Mouse (Mus musculus) embryonic facial prominence, embryonic 14.5 days (tissue): Measurements from ENCODE around the gene Psmg4. TPM values are rescaled to one million over a fixed set of nuclear protein-coding genes. Genes with fewer than 3 reads are reported as not detected.

Experiments
- ATAC-seq: fragments of 200-750 bp; cut with Nextera tagmentation; 2 replicates; pipeline ENCODE4 v1.8.0; 2017; ENCODE audit warnings: low read depth, moderate number of reproducible peaks, moderate TSS enrichment
- DNase-seq: peaks from one replicate; pipeline ENCODE4 v3.0.0-alpha.2; 2015; ENCODE audit warnings: low spot score
- H3K27ac ChIP-seq: fragments of 300-500 bp; sonication (generic); replicated peaks from 2 replicates; pipeline ENCODE4 v1.5.1; 2014; ENCODE audit warnings: low read depth, mild to moderate bottlenecking, low read length, moderate library complexity
- H3K27me3 ChIP-seq: fragments of 300-500 bp; sonication (generic); replicated peaks from 2 replicates; pipeline ENCODE4 v1.6.1; 2014; ENCODE audit warnings: low read length; ENCODE audit not compliant: control insufficient read depth, insufficient read depth
- H3K36me3 ChIP-seq: fragments of 300-500 bp; sonication (generic); 2 replicates; pipeline ENCODE4 v1.6.1; 2014; ENCODE audit warnings: low read length, mixed read lengths; ENCODE audit not compliant: control insufficient read depth, insufficient read depth
- H3K4me1 ChIP-seq: fragments of 300-500 bp; sonication (generic); 2 replicates; pipeline ENCODE4 v1.6.1; 2014; ENCODE audit warnings: antibody characterized with exemption, low read length; ENCODE audit not compliant: control insufficient read depth, insufficient read depth
- H3K4me2 ChIP-seq: fragments of 300-500 bp; sonication (generic); 2 replicates; pipeline ENCODE4 v1.6.1; 2014; ENCODE audit warnings: low read depth, mild to moderate bottlenecking, low read length, moderate library complexity, mixed read lengths
- H3K4me3 ChIP-seq: fragments of 300-500 bp; sonication (generic); 2 replicates; pipeline ENCODE4 v1.5.1; 2014; ENCODE audit warnings: low read depth, mild to moderate bottlenecking, low read length
- H3K9ac ChIP-seq: fragments of 300-500 bp; sonication (generic); 2 replicates; pipeline ENCODE4 v1.6.1; 2014; ENCODE audit warnings: low read depth, mild to moderate bottlenecking, low read length, moderate library complexity, mixed read lengths
- H3K9me3 ChIP-seq: fragments of 300-500 bp; sonication (generic); 2 replicates; pipeline ENCODE4 v1.6.1; 2016; ENCODE audit warnings: low read length; ENCODE audit not compliant: control insufficient read depth
- WGBS: fragments of 180-500 bp; shearing (Covaris S2); extraction: QIAGEN DNeasy Blood & Tissue Kit; methylation state at CpG from one replicate; pipeline ENCODE4 v1.1.7; 2014; 5-methylcytosine and 5-hydroxymethylcytosine counted together
- polyA plus RNA-seq: library from polyadenylated mRNA; unstranded; fragments of >200 nt; fragmentation: Nextera tagmentation; extraction: Ambion mirVana; gene quantifications from 2 replicates; pipeline ENCODE4 v1.2.1, GENCODE M21; 2014

Psmg4 gene
- polyA plus RNA-seq, 1 experiment from 2014 or later, result 76.5 TPM

- peak; percentile 79 for DNase-seq
- Histone ChIP-seq H3K36me3 (no peaks in the 10 kb centered on the region), H3K4me2 (peak overlapping the region; percentile 59), H3K4me3 (peak overlapping the region; percentile 22), H3K27me3 (no peaks in the 10 kb centered on the region), H3K27ac (peak overlapping the region; percentile 86), H3K9me3 (no peaks in the 10 kb centered on the region), H3K4me1 (peaks cover 15% of the 10 kb centered on the region), H3K9ac (peak overlapping the region; percentile 39; the same call in 1 of the 2 replicates)
- ATAC-seq, result peak; percentile 47
- 8% methylated on average over 19 of the region's 19 CpGs for WGBS
Observed at GRCm38 (mm10) chr13:34150271-34151027, 12.3 kb upstream of the Psmg4 start.

- H3K36me3 ChIP-seq, result no peaks in the 10 kb centered on the region
- H3K27me3 ChIP-seq, result no peaks in the 10 kb centered on the region
- no peaks in the 10 kb centered on the region for H3K9me3 ChIP-seq
- peaks cover 16% of the 10 kb centered on the region for H3K4me1 ChIP-seq
- H3K4me3 ChIP-seq, result no peak overlapping the region
- ATAC-seq (no peak), DNase-seq (no peak)
- no peak overlapping the region for H3K9ac ChIP-seq
- H3K27ac ChIP-seq, result no peak overlapping the region
- no peak overlapping the region for H3K4me2 ChIP-seq
- 100% methylated on average over 1 of the region's 1 CpGs for WGBS
Observed at GRCm38 (mm10) chr13:34151425-34151824, 11.3 kb upstream of the Psmg4 start.

GRCm38 (mm10) chr13:34152695-34153094 lies 10.1 kb upstream of the Psmg4 start:
- ATAC-seq (no peak), DNase-seq (no peak)
- Histone ChIP-seq H3K36me3 (no peaks in the 10 kb centered on the region), H3K9me3 (no peaks in the 10 kb centered on the region), H3K27ac (no peak overlapping the region), H3K9ac (no peak overlapping the region), H3K27me3 (no peaks in the 10 kb centered on the region), H3K4me1 (peaks cover 21% of the 10 kb centered on the region), H3K4me2 (no peak overlapping the region), H3K4me3 (no peak overlapping the region)
- 61% methylated on average over 7 of the region's 7 CpGs for WGBS

- ATAC-seq (no peak), DNase-seq (no peak)
- Histone ChIP-seq H3K27ac (no peak overlapping the region), H3K27me3 (no peaks in the 10 kb centered on the region), H3K9me3 (no peaks in the 10 kb centered on the region), H3K4me3 (no peak overlapping the region), H3K36me3 (no peaks in the 10 kb centered on the region), H3K4me1 (peaks cover 21% of the 10 kb centered on the region), H3K9ac (no peak overlapping the region), H3K4me2 (no peak overlapping the region)
- 70% methylated on average over 4 of the region's 5 CpGs for WGBS
Observed at GRCm38 (mm10) chr13:34153254-34154011, 9.3 kb upstream of the Psmg4 start.

GRCm38 (mm10) chr13:34154217-34154930 lies 8.4 kb upstream of the Psmg4 start:
- Histone ChIP-seq H3K27me3 (no peaks in the 10 kb centered on the region), H3K4me2 (peak overlapping the region; percentile 39), H3K9me3 (no peaks in the 10 kb centered on the region), H3K9ac (0 out of 2 replicates have a peak overlapping the region, but pooled peaks have one; percentile 48), H3K4me1 (peaks cover 19% of the 10 kb centered on the region), H3K27ac (peak overlapping the region; percentile 49; the same call in 1 of the 2 replicates), H3K36me3 (no peaks in the 10 kb centered on the region), H3K4me3 (peak overlapping the region; percentile 18; the same call in 1 of the 2 replicates)
- DNase-seq (peak; percentile 77), ATAC-seq (peak; percentile 31)
- WGBS, result 54% methylated on average over 13 of the region's 13 CpGs

- ATAC-seq (no peak), DNase-seq (peak; percentile 68)
- H3K4me3 ChIP-seq, result peak overlapping the region; percentile 18; the same call in 1 of the 2 replicates
- H3K4me2 ChIP-seq, result peak overlapping the region; percentile 39
- 0 out of 2 replicates have a peak overlapping the region, but pooled peaks have one; percentile 48 for H3K9ac ChIP-seq
- peaks cover 14% of the 10 kb centered on the region for H3K4me1 ChIP-seq
- H3K36me3 ChIP-seq, result no peaks in the 10 kb centered on the region
- peak overlapping the region; percentile 49; the same call in 1 of the 2 replicates for H3K27ac ChIP-seq
- no peaks in the 10 kb centered on the region for H3K27me3 ChIP-seq
- 26% methylated on average over 3 of the region's 3 CpGs for WGBS
- H3K9me3 ChIP-seq, result no peaks in the 10 kb centered on the region
Observed at GRCm38 (mm10) chr13:34154931-34155272, 7.9 kb upstream of the Psmg4 start.

- Histone ChIP-seq H3K27ac (peak overlapping the region; percentile 71), H3K36me3 (no peaks in the 10 kb centered on the region), H3K9ac (0 out of 2 replicates have a peak overlapping the region, but pooled peaks have one; percentile 26), H3K4me2 (0 out of 2 replicates have a peak overlapping the region, but pooled peaks have one; percentile 10), H3K9me3 (no peaks in the 10 kb centered on the region), H3K4me1 (peaks cover 10% of the 10 kb centered on the region), H3K4me3 (no peak overlapping the region), H3K27me3 (no peaks in the 10 kb centered on the region)
- 40% methylated on average over 8 of the region's 8 CpGs for WGBS
- DNase-seq (peak; percentile 73), ATAC-seq (peak; percentile 86)
Observed at GRCm38 (mm10) chr13:34156133-34156839, 6.5 kb upstream of the Psmg4 start.

GRCm38 (mm10) chr13:34156840-34157185 lies 6.0 kb upstream of the Psmg4 start:
- H3K36me3 ChIP-seq, result no peaks in the 10 kb centered on the region
- peak overlapping the region; percentile 71 for H3K27ac ChIP-seq
- no peak overlapping the region for H3K4me3 ChIP-seq
- 72% methylated on average over 2 of the region's 2 CpGs for WGBS
- DNase-seq (no peak), ATAC-seq (peak; percentile 35)
- H3K9ac ChIP-seq, result 0 out of 2 replicates have a peak overlapping the region, but pooled peaks have one; percentile 26
- H3K4me1 ChIP-seq, result peaks cover 10% of the 10 kb centered on the region
- H3K9me3 ChIP-seq, result no peaks in the 10 kb centered on the region
- 0 out of 2 replicates have a peak overlapping the region, but pooled peaks have one; percentile 10 for H3K4me2 ChIP-seq
- no peaks in the 10 kb centered on the region for H3K27me3 ChIP-seq
